In genomic region chr5:20913372-20914275, GRCm38 (mm10) we compare ENCODE assay signal across 8 mouse cellular contexts. TPM values are rescaled to one million over a fixed set of nuclear protein-coding genes. Genes with fewer than 3 reads are reported as not detected.
DNase-seq lines count a peak whose midpoint lies in the region; ATAC-seq and TF ChIP-seq lines count a peak whose summit lies in the region.

No protein-coding gene starts in this region.

- H3K4me1 ChIP-seq in kidney, adult 2 months (ENCODE audit: control insufficient read depth, insufficient read depth, low read length), result peaks cover 3% of the 10 kb centered on the region; the same call in 1 of the 2 replicates
- H3K4me1 ChIP-seq in midbrain, embryonic 15.5 days, result no peaks in the 10 kb centered on the region

- H3K4me3 ChIP-seq in kidney, adult 2 months (ENCODE audit: insufficient read depth, low read depth, low read length), result no peak overlapping the region
- H3K4me3 ChIP-seq in midbrain, embryonic 15.5 days, result no peak overlapping the region

- no peak overlapping the region for H3K4me2 ChIP-seq in midbrain, embryonic 15.5 days

- no peaks in the 10 kb centered on the region for H3K36me3 ChIP-seq in kidney, adult 2 months (ENCODE audit: control insufficient read depth, insufficient read depth, low read length)
- no peaks in the 10 kb centered on the region for H3K36me3 ChIP-seq in midbrain, embryonic 15.5 days (replicated peaks)

- H3K9me3 ChIP-seq in midbrain, embryonic 15.5 days, result no peaks in the 10 kb centered on the region

- H3K27me3 ChIP-seq in kidney, adult 2 months (replicated peaks; ENCODE audit: control insufficient read depth, insufficient read depth, low read length), result no peaks in the 10 kb centered on the region
- H3K27me3 ChIP-seq in midbrain, embryonic 15.5 days (replicated peaks), result no peaks in the 10 kb centered on the region

- 63% methylated on average over 11 of the region's 11 CpGs for WGBS in kidney, adult 2 months
- 77% methylated on average over 11 of the region's 11 CpGs for WGBS in midbrain, embryonic 15.5 days

- peak; percentile 23 for DNase-seq in 3134 (ENCODE audit: extremely low read depth, insufficient read length, low spot score)
- peak; percentile 68 for DNase-seq in T-cell, adult 2 months (ENCODE audit: low spot score)
- peak; percentile 70 to 86 for DNase-seq in cerebellum, postnatal 25 days
- DNase-seq in gastrocnemius, adult 8-10 months (ENCODE audit: low spot score in 2 of 2), result peak; percentile 39 to 50
- DNase-seq in kidney, adult 2 months, result peak; percentile 80
- DNase-seq in left cerebral cortex, postnatal 36 days (ENCODE audit: low spot score in 2 of 2), result peak; percentile 35 to 54
- DNase-seq in spleen, postnatal 4 days (ENCODE audit: low spot score in 2 of 2), result peak; percentile 56 to 75

- no peak for TF ChIP-seq POLR2A in kidney, adult 2 months (IDR thresholded peaks at IDR 0.05; ENCODE audit: low read depth, low read length)

- peak; percentile 67 for ATAC-seq in midbrain, embryonic 15.5 days (replicated peaks)

- no peak overlapping the region for H3K27ac ChIP-seq in kidney, adult 2 months (ENCODE audit: insufficient read depth, low read depth, low read length)
- H3K27ac ChIP-seq in midbrain, embryonic 15.5 days, result no peak overlapping the region

- H3K9ac ChIP-seq in midbrain, embryonic 15.5 days, result no peak overlapping the region

- peak; percentile 29 for TF ChIP-seq CTCF in kidney, adult 2 months (conservative IDR thresholded peaks at IDR 0.05; ENCODE audit: insufficient read depth, insufficient read length, low read depth, low read length)

- intact Hi-C loops in left cerebral cortex, postnatal 36 days (cut with DNase I), result loop anchor here (5.0 to 10.0 kb wide), 2 partner anchors 39 to 141 kb away; partner anchors contain the start of gene Ptpn12

RNA-seq across cellular contexts. Expression of gene Tmem60, which starts 31.6 kb away (rescaled TPM):
- 10 to 100 TPM; 19.2 to 22.0 (median 21.4) TPM for total RNA-seq in gastrocnemius, adult 8-10 months (2022)
- polyA plus RNA-seq in kidney, adult 2 months (2012; rRNA removed), result 13.8 and 20.5 TPM in 2 replicates
- total RNA-seq in left cerebral cortex, postnatal 36 days (2021), result 10 to 100 TPM; 21.5 to 24.8 TPM
- polyA plus RNA-seq in midbrain, embryonic 15.5 days (2015; fragmentation: Nextera tagmentation; extraction: Ambion mirVana), result 59.6 and 60.8 TPM in 2 replicates

RNA-seq across cellular contexts. Expression of gene Phtf2, which starts 31.7 kb away (rescaled TPM):
- total RNA-seq in gastrocnemius, adult 8-10 months (2022), result 100 to 1,000 TPM; 159 to 188 (median 172) TPM
- 2.5 and 4.0 TPM in 2 replicates for polyA plus RNA-seq in kidney, adult 2 months (2012; rRNA removed)
- total RNA-seq in left cerebral cortex, postnatal 36 days (2021), result 10 to 100 TPM; 14.4 to 17.2 TPM
- 26.5 and 27.0 TPM in 2 replicates for polyA plus RNA-seq in midbrain, embryonic 15.5 days (2015; fragmentation: Nextera tagmentation; extraction: Ambion mirVana)

RNA-seq across cellular contexts. Expression of gene Rsbn1l, which starts 42.6 kb away (rescaled TPM):
- total RNA-seq in gastrocnemius, adult 8-10 months (2022), result 1 to 10 TPM; 7.6 to 9.1 (median 8.9) TPM
- polyA plus RNA-seq in kidney, adult 2 months (2012; rRNA removed), result 3.2 and 3.9 TPM in 2 replicates
- total RNA-seq in left cerebral cortex, postnatal 36 days (2021), result 10 to 100 TPM; 13.3 to 18.7 TPM
- polyA plus RNA-seq in midbrain, embryonic 15.5 days (2015; fragmentation: Nextera tagmentation; extraction: Ambion mirVana), result 4.6 TPM in 2 replicates

Comparison
In these comparisons a context has a peak if more than half of its experiments do, and no peak if none do; other contexts are left out.
1. DNase-seq: peak in every context shown above with its lines; median percentile 80 in kidney, adult 2 months; 78 in cerebellum, postnatal 25 days; 68 in T-cell, adult 2 months; 66 in spleen, postnatal 4 days; 44 in gastrocnemius, adult 8-10 months; 44 in left cerebral cortex, postnatal 36 days; 23 in 3134.
2. RNA of gene Phtf2, which starts 31.7 kb away (total RNA-seq): 159 to 188 TPM in gastrocnemius, adult 8-10 months; 14.4 to 17.2 TPM in left cerebral cortex, postnatal 36 days; every median in the first group is over 4 times any median in the second.